In genomic region chr1:149861543-149861942, GRCm38 (mm10) we compare ENCODE assay signal across 23 mouse cellular contexts.
DNase-seq lines count a peak whose midpoint lies in the region; ATAC-seq and TF ChIP-seq lines count a peak whose summit lies in the region.
"Had no signal": no experiment of that assay in that cellular context is flagged by ENCODE, and none has a peak within 500 bp of the region (broad histone marks: within the 10 kb centered on the region; RNA-seq: fewer than 3 reads in every experiment).

No protein-coding gene starts in this region.

- no peak overlapping the region for H3K4me2 ChIP-seq in embryonic facial prominence, embryonic 14.5 days (ENCODE audit: low read depth, low read length)
- no peak overlapping the region for H3K4me2 ChIP-seq in liver, embryonic 12.5 days
- H3K4me2 ChIP-seq: embryonic facial prominence, embryonic 15.5 days; heart, embryonic 12.5 days; hindbrain, embryonic 15.5 days had no signal

- no peak overlapping the region for H3K9ac ChIP-seq in embryonic facial prominence, embryonic 14.5 days (ENCODE audit: low read depth, low read length)
- no peak overlapping the region for H3K9ac ChIP-seq in liver, embryonic 12.5 days
- H3K9ac ChIP-seq: embryonic facial prominence, embryonic 15.5 days; heart, embryonic 12.5 days; hindbrain, embryonic 15.5 days had no signal

- no peaks in the 10 kb centered on the region for H3K27me3 ChIP-seq in embryonic facial prominence, embryonic 14.5 days (replicated peaks; ENCODE audit: control insufficient read depth, insufficient read depth, low read length)
- H3K27me3 ChIP-seq in liver, embryonic 12.5 days (replicated peaks): no peaks in the 10 kb centered on the region
- H3K27me3 ChIP-seq: embryonic facial prominence, embryonic 15.5 days; heart, embryonic 12.5 days; hindbrain, embryonic 15.5 days had no signal

- no peaks in the 10 kb centered on the region for H3K36me3 ChIP-seq in embryonic facial prominence, embryonic 14.5 days (ENCODE audit: control insufficient read depth, insufficient read depth, low read length)
- no peaks in the 10 kb centered on the region for H3K36me3 ChIP-seq in liver, embryonic 12.5 days
- H3K36me3 ChIP-seq: embryonic facial prominence, embryonic 15.5 days; G1E; heart, embryonic 12.5 days; hindbrain, embryonic 15.5 days had no signal

- no peak for TF ChIP-seq CTCF in gastrocnemius, adult 2 months (IDR thresholded peaks at IDR 0.05)

- H3K27ac ChIP-seq in gastrocnemius, adult 2 months: peak overlapping the region; percentile 74; the same call in 1 of the 2 replicates
- no peak overlapping the region for H3K27ac ChIP-seq in embryonic facial prominence, embryonic 14.5 days (replicated peaks; ENCODE audit: low read depth, low read length)
- no peak overlapping the region for H3K27ac ChIP-seq in liver, embryonic 12.5 days
- H3K27ac ChIP-seq: embryonic facial prominence, embryonic 15.5 days; hindbrain, embryonic 15.5 days had no signal

- no peak for DNase-seq in gastrocnemius, adult 2 months
- DNase-seq in gastrocnemius, postnatal 10 days: no peak
- DNase-seq in 3T3-L1 (ENCODE audit: low read depth, low spot score) (peak; percentile 30), NIH3T3 (ENCODE audit: low read depth) (peak; percentile 73)
- DNase-seq in embryonic facial prominence, embryonic 14.5 days (ENCODE audit: low spot score): peak; percentile 14
- DNase-seq in spleen, postnatal 36 days (ENCODE audit: low spot score in 2 of 2): no peak
- no peak for DNase-seq in right cerebral cortex, postnatal 14 days
- DNase-seq: adrenal gland, adult 2 months; adrenal gland, postnatal 25 days; B cell, adult 2 months; cerebellum, adult 11 months; cerebellum, adult 8-10 months; cerebellum, postnatal 14 days; gastrocnemius, postnatal 14 days had no signal

- H3K4me1 ChIP-seq in embryonic facial prominence, embryonic 14.5 days (ENCODE audit: control insufficient read depth, insufficient read depth, low read length): no peaks in the 10 kb centered on the region
- no peaks in the 10 kb centered on the region for H3K4me1 ChIP-seq in liver, embryonic 12.5 days
- H3K4me1 ChIP-seq: hindbrain, embryonic 15.5 days had no signal

- no peaks in the 10 kb centered on the region for H3K9me3 ChIP-seq in embryonic facial prominence, embryonic 14.5 days (ENCODE audit: control insufficient read depth, low read length)
- H3K9me3 ChIP-seq in liver, embryonic 12.5 days (replicated peaks): no peaks in the 10 kb centered on the region
- H3K9me3 ChIP-seq: embryonic facial prominence, embryonic 15.5 days; heart, embryonic 12.5 days; hindbrain, embryonic 15.5 days had no signal

- intact Hi-C loops in gastrocnemius, adult 2 months (cut with DNase I): no loop called here

- WGBS in embryonic facial prominence, embryonic 14.5 days: 42% methylated on average over 2 of the region's 2 CpGs
- 82% methylated on average over 2 of the region's 2 CpGs for WGBS in liver, embryonic 12.5 days (ENCODE audit: insufficient replicate concordance)

- no peak for ATAC-seq in embryonic facial prominence, embryonic 14.5 days (ENCODE audit: low read depth)
- no peak for ATAC-seq in liver, embryonic 12.5 days
- ATAC-seq: CD4-positive, CD25-positive, alpha-beta regulatory T cell, adult 4 months; forebrain, embryonic 16.5 days; intestine, embryonic 16.5 days had no signal

- no peak overlapping the region for H3K4me3 ChIP-seq in gastrocnemius, adult 2 months
- no peak overlapping the region for H3K4me3 ChIP-seq in embryonic facial prominence, embryonic 14.5 days (ENCODE audit: low read depth, low read length)
- no peak overlapping the region for H3K4me3 ChIP-seq in liver, embryonic 12.5 days
- H3K4me3 ChIP-seq: embryonic facial prominence, embryonic 15.5 days; erythroblast, embryonic 14.5 days; heart, embryonic 12.5 days; hindbrain, embryonic 15.5 days had no signal

Comparison
In these comparisons a context has a peak if more than half of its experiments do, and no peak if none do; other contexts are left out.
1. DNase-seq: peak in 3T3-L1 (single experiment), NIH3T3 (single experiment) and embryonic facial prominence, embryonic 14.5 days (single experiment); none in gastrocnemius, adult 2 months (single experiment), gastrocnemius, postnatal 10 days (single experiment), spleen, postnatal 36 days (0 of 2) and right cerebral cortex, postnatal 14 days (single experiment).